Mouse (Mus musculus): ENCODE data around the gene Cygb. TPM values are rescaled to one million over a fixed set of nuclear protein-coding genes. Genes with fewer than 3 reads are reported as not detected.

Cygb gene
- polyA plus RNA-seq, 1 experiment from 2014 or later, result 2.3 TPM

GRCm38 (mm10) chr11:116609965-116610630 lies 44.0 kb downstream of the Cygb start:
- H3K4me3 ChIP-seq (ENCODE audit: low read depth, low read length), result no peak overlapping the region
- H3K9ac ChIP-seq (ENCODE audit: low read length), result no peak overlapping the region
- ATAC-seq (ENCODE audit: insufficient read depth, low FRiP score, low TSS enrichment) (no peak), DNase-seq (ENCODE audit: low spot score) (no peak)
- H3K9me3 ChIP-seq (ENCODE audit: control insufficient read depth, low read length), result no peaks in the 10 kb centered on the region
- WGBS, result 78% methylated on average over 15 of the region's 15 CpGs
- no peaks in the 10 kb centered on the region for H3K27me3 ChIP-seq (ENCODE audit: control insufficient read depth, insufficient read depth, low read length)
- H3K4me1 ChIP-seq (ENCODE audit: control insufficient read depth, insufficient read depth, low read length), result no peaks in the 10 kb centered on the region
- H3K27ac ChIP-seq (ENCODE audit: low read depth, low read length), result no peak overlapping the region
- H3K4me2 ChIP-seq (ENCODE audit: low read depth), result no peak overlapping the region
- no peaks in the 10 kb centered on the region for H3K36me3 ChIP-seq (ENCODE audit: control insufficient read depth, insufficient read depth, low read length)

- ATAC-seq (ENCODE audit: insufficient read depth, low FRiP score, low TSS enrichment), result no peak
- H3K36me3 ChIP-seq (ENCODE audit: control insufficient read depth, insufficient read depth, low read length), result no peaks in the 10 kb centered on the region
- no peak overlapping the region for H3K4me3 ChIP-seq (ENCODE audit: low read depth, low read length)
- no peaks in the 10 kb centered on the region for H3K4me1 ChIP-seq (ENCODE audit: control insufficient read depth, insufficient read depth, low read length)
- H3K9me3 ChIP-seq (ENCODE audit: control insufficient read depth, low read length), result no peaks in the 10 kb centered on the region
- no peak overlapping the region for H3K9ac ChIP-seq (ENCODE audit: low read length)
- H3K27me3 ChIP-seq (ENCODE audit: control insufficient read depth, insufficient read depth, low read length), result no peaks in the 10 kb centered on the region
- H3K27ac ChIP-seq (ENCODE audit: low read depth, low read length), result no peak overlapping the region
- DNase-seq (ENCODE audit: low spot score), result no peak
- WGBS, result 85% methylated on average over 3 of the region's 3 CpGs
- no peak overlapping the region for H3K4me2 ChIP-seq (ENCODE audit: low read depth)
Measured at GRCm38 (mm10) chr11:116607717-116608116, 46.4 kb downstream of the Cygb start.

GRCm38 (mm10) chr11:116604097-116604496 lies 50.0 kb downstream of the Cygb start:
- H3K9me3 ChIP-seq (ENCODE audit: control insufficient read depth, low read length), result no peaks in the 10 kb centered on the region
- H3K4me2 ChIP-seq (ENCODE audit: low read depth), result no peak overlapping the region
- H3K27me3 ChIP-seq (ENCODE audit: control insufficient read depth, insufficient read depth, low read length), result no peaks in the 10 kb centered on the region
- H3K4me1 ChIP-seq (ENCODE audit: control insufficient read depth, insufficient read depth, low read length), result no peaks in the 10 kb centered on the region
- H3K27ac ChIP-seq (ENCODE audit: low read depth, low read length), result no peak overlapping the region
- DNase-seq (ENCODE audit: low spot score) (no peak), ATAC-seq (ENCODE audit: insufficient read depth, low FRiP score, low TSS enrichment) (no peak)
- 87% methylated on average over 12 of the region's 12 CpGs for WGBS
- H3K36me3 ChIP-seq (ENCODE audit: control insufficient read depth, insufficient read depth, low read length), result no peaks in the 10 kb centered on the region
- H3K4me3 ChIP-seq (ENCODE audit: low read depth, low read length), result no peak overlapping the region
- no peak overlapping the region for H3K9ac ChIP-seq (ENCODE audit: low read length)

GRCm38 (mm10) chr11:116603339-116603738 lies 50.8 kb downstream of the Cygb start:
- Histone ChIP-seq H3K9ac (ENCODE audit: low read length) (no peak overlapping the region), H3K9me3 (ENCODE audit: control insufficient read depth, low read length) (no peaks in the 10 kb centered on the region), H3K4me1 (ENCODE audit: control insufficient read depth, insufficient read depth, low read length) (no peaks in the 10 kb centered on the region), H3K36me3 (ENCODE audit: control insufficient read depth, insufficient read depth, low read length) (no peaks in the 10 kb centered on the region), H3K27me3 (ENCODE audit: control insufficient read depth, insufficient read depth, low read length) (no peaks in the 10 kb centered on the region), H3K4me2 (ENCODE audit: low read depth) (no peak overlapping the region), H3K27ac (ENCODE audit: low read depth, low read length) (no peak overlapping the region), H3K4me3 (ENCODE audit: low read depth, low read length) (no peak overlapping the region)
- DNase-seq (ENCODE audit: low spot score) (peak; percentile 33), ATAC-seq (ENCODE audit: insufficient read depth, low FRiP score, low TSS enrichment) (no peak)
- WGBS, result 90% methylated on average over 10 of the region's 10 CpGs

GRCm38 (mm10) chr11:116602043-116602442 lies 52.1 kb downstream of the Cygb start:
- WGBS, result 88% methylated on average over 8 of the region's 8 CpGs
- H3K4me1 ChIP-seq (ENCODE audit: control insufficient read depth, insufficient read depth, low read length), result no peaks in the 10 kb centered on the region

GRCm38 (mm10) chr11:116601166-116601565 lies 52.9 kb downstream of the Cygb start:
- 89% methylated on average over 8 of the region's 8 CpGs for WGBS
- Histone ChIP-seq H3K27me3 (ENCODE audit: control insufficient read depth, insufficient read depth, low read length) (no peaks in the 10 kb centered on the region), H3K4me2 (ENCODE audit: low read depth) (no peak overlapping the region), H3K9me3 (ENCODE audit: control insufficient read depth, low read length) (no peaks in the 10 kb centered on the region), H3K4me3 (ENCODE audit: low read depth, low read length) (no peak overlapping the region), H3K4me1 (ENCODE audit: control insufficient read depth, insufficient read depth, low read length) (no peaks in the 10 kb centered on the region), H3K27ac (ENCODE audit: low read depth, low read length) (no peak overlapping the region), H3K36me3 (ENCODE audit: control insufficient read depth, insufficient read depth, low read length) (no peaks in the 10 kb centered on the region), H3K9ac (ENCODE audit: low read length) (no peak overlapping the region)
- ATAC-seq (ENCODE audit: insufficient read depth, low FRiP score, low TSS enrichment), result no peak
- DNase-seq (ENCODE audit: low spot score), result no peak

More at GRCm38 (mm10) chr11:116602043-116602442, 52.1 kb downstream of the Cygb start:
- H3K4me2 ChIP-seq (ENCODE audit: low read depth), result no peak overlapping the region
- ATAC-seq (ENCODE audit: insufficient read depth, low FRiP score, low TSS enrichment), result no peak
- DNase-seq (ENCODE audit: low spot score), result no peak
- no peaks in the 10 kb centered on the region for H3K36me3 ChIP-seq (ENCODE audit: control insufficient read depth, insufficient read depth, low read length)
- H3K27me3 ChIP-seq (ENCODE audit: control insufficient read depth, insufficient read depth, low read length), result no peaks in the 10 kb centered on the region
- no peak overlapping the region for H3K27ac ChIP-seq (ENCODE audit: low read depth, low read length)
- no peak overlapping the region for H3K4me3 ChIP-seq (ENCODE audit: low read depth, low read length)
- H3K9ac ChIP-seq (ENCODE audit: low read length), result no peak overlapping the region
- H3K9me3 ChIP-seq (ENCODE audit: control insufficient read depth, low read length), result no peaks in the 10 kb centered on the region

GRCm38 (mm10) chr11:116599230-116599629 lies 54.9 kb downstream of the Cygb start:
- Histone ChIP-seq H3K36me3 (ENCODE audit: control insufficient read depth, insufficient read depth, low read length) (no peaks in the 10 kb centered on the region), H3K4me1 (ENCODE audit: control insufficient read depth, insufficient read depth, low read length) (no peaks in the 10 kb centered on the region), H3K9ac (ENCODE audit: low read length) (no peak overlapping the region), H3K9me3 (ENCODE audit: control insufficient read depth, low read length) (no peaks in the 10 kb centered on the region), H3K27me3 (ENCODE audit: control insufficient read depth, insufficient read depth, low read length) (no peaks in the 10 kb centered on the region), H3K27ac (ENCODE audit: low read depth, low read length) (no peak overlapping the region), H3K4me3 (ENCODE audit: low read depth, low read length) (no peak overlapping the region), H3K4me2 (ENCODE audit: low read depth) (no peak overlapping the region)
- ATAC-seq (ENCODE audit: insufficient read depth, low FRiP score, low TSS enrichment) (no peak), DNase-seq (ENCODE audit: low spot score) (no peak)
- WGBS, result 92% methylated on average over 15 of the region's 15 CpGs

- H3K4me1 ChIP-seq (ENCODE audit: control insufficient read depth, insufficient read depth, low read length), result no peaks in the 10 kb centered on the region
- no peak overlapping the region for H3K4me3 ChIP-seq (ENCODE audit: low read depth, low read length)
- no peaks in the 10 kb centered on the region for H3K27me3 ChIP-seq (ENCODE audit: control insufficient read depth, insufficient read depth, low read length)
- H3K4me2 ChIP-seq (ENCODE audit: low read depth), result no peak overlapping the region
- H3K27ac ChIP-seq (ENCODE audit: low read depth, low read length), result no peak overlapping the region
- WGBS, result 94% methylated on average over 8 of the region's 8 CpGs
- DNase-seq (ENCODE audit: low spot score) (no peak), ATAC-seq (ENCODE audit: insufficient read depth, low FRiP score, low TSS enrichment) (no peak)
- H3K9me3 ChIP-seq (ENCODE audit: control insufficient read depth, low read length), result no peaks in the 10 kb centered on the region
- no peak overlapping the region for H3K9ac ChIP-seq (ENCODE audit: low read length)
- no peaks in the 10 kb centered on the region for H3K36me3 ChIP-seq (ENCODE audit: control insufficient read depth, insufficient read depth, low read length)
Measured at GRCm38 (mm10) chr11:116598193-116598592, 55.9 kb downstream of the Cygb start.

GRCm38 (mm10) chr11:116596766-116597165 lies 57.3 kb downstream of the Cygb start:
- DNase-seq (ENCODE audit: low spot score) (no peak), ATAC-seq (ENCODE audit: insufficient read depth, low FRiP score, low TSS enrichment) (no peak)
- Histone ChIP-seq H3K4me2 (ENCODE audit: low read depth) (no peak overlapping the region), H3K4me1 (ENCODE audit: control insufficient read depth, insufficient read depth, low read length) (no peaks in the 10 kb centered on the region), H3K9me3 (ENCODE audit: control insufficient read depth, low read length) (no peaks in the 10 kb centered on the region), H3K36me3 (ENCODE audit: control insufficient read depth, insufficient read depth, low read length) (no peaks in the 10 kb centered on the region), H3K4me3 (ENCODE audit: low read depth, low read length) (no peak overlapping the region), H3K9ac (ENCODE audit: low read length) (no peak overlapping the region), H3K27me3 (ENCODE audit: control insufficient read depth, insufficient read depth, low read length) (no peaks in the 10 kb centered on the region), H3K27ac (ENCODE audit: low read depth, low read length) (no peak overlapping the region)
- 90% methylated on average over 19 of the region's 19 CpGs for WGBS

Data from neural tube, embryonic 11.5 days (tissue).